Mouse (Mus musculus) heart, embryonic 14.5 days (tissue): Measurements from ENCODE around the gene Atg10. TPM values are rescaled to one million over a fixed set of nuclear protein-coding genes. Genes with fewer than 3 reads are reported as not detected.
"Not testable (repeated sequence)": the region's sequence is repeated elsewhere in the genome, so short reads cannot be mapped to it uniquely, and the experiment has no call there.

ENCODE experiments used
- ATAC-seq: fragments of 200-750 bp; cut with Nextera tagmentation; 2 replicates; pipeline ENCODE4 v1.8.0; 2017; ENCODE audit warnings: low read depth, moderate TSS enrichment; ENCODE audit not compliant: insufficient number of reproducible peaks, insufficient read depth, low FRiP score
- H3K27ac ChIP-seq, 2 experiments: fragments of 200-500 bp in 1 of 2; fragments of 300-500 bp in 1 of 2; sonication (generic) in 1 of 2; replicated peaks in 1 of 2; 2 replicates each; pipeline ENCODE4 v1.5.1; 2012 to 2014; ENCODE audit warnings: low read depth in 2 of 2, low read length in 2 of 2, control low read depth in 1 of 2, mild to moderate bottlenecking in 1 of 2, mixed read lengths in 1 of 2; ENCODE audit not compliant: control insufficient read depth in 1 of 2, insufficient read depth in 1 of 2
- H3K27me3 ChIP-seq: fragments of 300-500 bp; sonication (generic); 2 replicates; pipeline ENCODE4 v1.6.1; 2014; ENCODE audit warnings: mild to moderate bottlenecking, low read length, control low read depth; ENCODE audit not compliant: control insufficient read depth, insufficient read depth
- H3K36me3 ChIP-seq: fragments of 300-500 bp; sonication (generic); 2 replicates; pipeline ENCODE4 v1.6.1; 2014; ENCODE audit warnings: mild to moderate bottlenecking, control low read depth, low read length, mixed read lengths; ENCODE audit not compliant: control insufficient read depth, insufficient read depth
- H3K4me1 ChIP-seq, 2 experiments: fragments of 200-500 bp in 1 of 2; fragments of 300-500 bp in 1 of 2; sonication (generic) in 1 of 2; 2 replicates each; pipeline ENCODE4 v1.6.1; 2012 to 2014; ENCODE audit warnings: low read length in 2 of 2, control low read depth in 1 of 2, mixed read lengths in 1 of 2; ENCODE audit not compliant: control insufficient read depth in 2 of 2, insufficient read depth in 2 of 2
- H3K4me2 ChIP-seq: fragments of 300-500 bp; sonication (generic); 2 replicates; pipeline ENCODE4 v1.6.1; 2014; ENCODE audit warnings: mild to moderate bottlenecking, low read length
- H3K4me3 ChIP-seq, 2 experiments: fragments of 200-500 bp in 1 of 2; fragments of 300-500 bp in 1 of 2; sonication (generic) in 1 of 2; 2 replicates each; pipeline ENCODE4 v1.5.1; 2012 to 2014; ENCODE audit warnings: low read length in 2 of 2, mild to moderate bottlenecking in 2 of 2, control low read depth in 1 of 2, low read depth in 1 of 2, moderate library complexity in 1 of 2; ENCODE audit not compliant: control insufficient read depth in 1 of 2, insufficient read depth in 1 of 2
- H3K9ac ChIP-seq: fragments of 300-500 bp; sonication (generic); 2 replicates; pipeline ENCODE4 v1.6.1; 2014; ENCODE audit warnings: mild to moderate bottlenecking, low read length
- H3K9me3 ChIP-seq: fragments of 300-500 bp; sonication (generic); 2 replicates; pipeline ENCODE4 v1.6.1; 2016; ENCODE audit warnings: low read length, control low read depth; ENCODE audit not compliant: control insufficient read depth
- WGBS: fragments of 180-500 bp; shearing (Covaris S2); extraction: QIAGEN DNeasy Blood & Tissue Kit; methylation state at CpG from one replicate; pipeline ENCODE4 v1.1.7; 2014; 5-methylcytosine and 5-hydroxymethylcytosine counted together
- polyA plus RNA-seq: library from polyadenylated mRNA; unstranded; fragments of >200 nt; fragmentation: Nextera tagmentation; extraction: Ambion mirVana; gene quantifications from 2 replicates; pipeline ENCODE4 v1.2.1, GENCODE M21; 2014

Atg10 gene
- 30.7 and 36.4 TPM in 2 replicates for polyA plus RNA-seq

DNA sequence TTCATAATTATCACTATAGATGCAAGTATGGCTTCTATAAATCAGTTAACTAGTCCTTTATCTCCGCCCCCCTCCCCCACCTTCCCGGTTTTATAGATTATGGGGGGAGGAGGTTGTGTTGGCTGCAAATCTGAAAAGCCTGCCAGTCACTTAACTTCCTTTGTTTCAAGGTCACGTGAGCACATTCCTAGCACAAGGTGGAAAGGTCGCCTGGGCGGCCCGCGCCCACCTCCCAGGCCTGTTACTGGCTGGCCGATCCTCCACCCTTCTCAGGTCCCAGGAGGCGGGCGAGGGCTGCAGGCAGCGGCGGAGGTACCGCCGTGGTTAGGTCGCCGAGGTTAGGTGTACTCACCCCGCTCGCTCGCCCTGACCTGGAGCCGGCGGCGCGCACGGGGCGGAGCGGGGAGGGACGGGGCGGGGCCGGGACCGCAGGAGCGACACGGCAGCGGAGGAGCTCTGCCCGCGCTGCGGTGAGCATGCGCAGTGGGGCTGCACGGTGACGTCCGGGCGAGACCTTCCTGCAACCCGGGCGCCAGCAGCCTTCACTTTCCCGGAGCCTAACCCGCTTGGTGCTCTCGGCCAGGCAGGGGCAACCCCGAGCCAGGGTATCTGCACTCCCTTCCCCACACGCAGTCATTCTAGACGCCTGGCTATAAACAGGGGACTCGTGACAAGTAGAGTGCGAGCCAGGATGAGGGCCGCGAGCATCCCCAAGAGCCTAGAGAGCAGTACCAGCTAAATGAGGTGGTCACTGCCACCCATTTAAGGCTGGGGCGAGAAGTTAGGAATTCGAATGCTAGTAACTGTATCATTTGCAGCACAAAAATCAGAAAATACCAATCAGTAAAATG is at the start of gene Atg10:
Atg10 (minus strand) TSS at position 382 of the 851 bp plus-strand sequence.
- no peaks in the 10 kb centered on the region for H3K36me3 ChIP-seq
- no peaks in the 10 kb centered on the region for H3K9me3 ChIP-seq
- H3K4me1 ChIP-seq, result peaks cover 2 to 5% of the 10 kb centered on the region in 2 experiments; a peak in 2 of 4 replicates
- ATAC-seq, result peak; percentile 96
- H3K4me2 ChIP-seq, result peak within 1 kb of the TSS; percentile 60
- WGBS, result under 1% methylated on average over 53 of the region's 55 CpGs
- H3K27ac ChIP-seq, result peak within 1 kb of the TSS; percentile 79 to 94
- H3K27me3 ChIP-seq, result no peaks in the 10 kb centered on the region
- H3K9ac ChIP-seq, result peak within 1 kb of the TSS; percentile 70
- peak within 1 kb of the TSS; percentile 49 to 80 for H3K4me3 ChIP-seq

DNA sequence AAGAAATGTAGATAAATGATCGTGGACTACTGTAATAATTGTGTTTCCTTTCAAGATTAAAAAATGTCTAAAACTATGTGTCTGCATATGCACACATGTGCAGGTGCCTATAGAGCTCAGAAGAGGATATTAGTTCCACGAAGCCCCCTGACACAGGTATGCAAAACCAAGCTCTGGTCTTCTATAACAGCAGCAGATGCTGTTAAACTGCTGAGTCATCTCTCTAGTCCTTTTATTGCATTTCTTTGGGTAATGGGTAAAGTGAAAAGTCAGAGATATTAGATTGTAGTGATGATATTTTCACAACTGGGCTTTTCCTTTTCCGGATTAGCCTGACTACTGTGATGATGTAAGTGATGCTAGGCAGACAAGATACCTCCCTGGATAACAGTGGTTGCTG is 28.6 kb upstream of the Atg10 start:
- no peak for ATAC-seq
- Histone ChIP-seq H3K27ac (no peak overlapping the region), H3K4me2 (no peak overlapping the region), H3K9me3 (no peaks in the 10 kb centered on the region), H3K27me3 (no peaks in the 10 kb centered on the region), H3K4me3 (no peak overlapping the region), H3K36me3 (no peaks in the 10 kb centered on the region), H3K4me1 (no peaks in the 10 kb centered on the region), H3K9ac (no peak overlapping the region)
- 85% methylated on average over 3 of the region's 3 CpGs for WGBS

DNA sequence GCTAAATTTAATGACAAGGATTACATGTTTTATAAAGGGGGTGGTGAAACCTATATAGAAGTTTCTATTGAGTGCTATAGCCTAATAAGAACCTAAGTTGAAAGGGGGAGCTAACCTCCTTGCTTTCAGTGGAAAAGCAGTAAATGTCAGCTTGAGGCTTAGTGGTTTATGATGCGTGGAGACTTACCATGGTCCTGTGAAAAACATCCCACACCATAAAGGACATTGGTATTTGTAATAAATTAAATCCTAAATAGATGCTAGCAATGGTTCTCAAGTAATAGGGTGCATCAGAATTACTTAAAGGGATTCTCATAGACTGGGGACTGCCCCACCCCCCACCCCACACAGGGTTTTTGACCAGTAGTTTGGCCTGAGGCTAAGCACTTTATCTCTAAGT is 27.9 kb upstream of the Atg10 start:
- 90% methylated on average over 1 of the region's 1 CpGs for whole genome bisulfite sequencing

DNA sequence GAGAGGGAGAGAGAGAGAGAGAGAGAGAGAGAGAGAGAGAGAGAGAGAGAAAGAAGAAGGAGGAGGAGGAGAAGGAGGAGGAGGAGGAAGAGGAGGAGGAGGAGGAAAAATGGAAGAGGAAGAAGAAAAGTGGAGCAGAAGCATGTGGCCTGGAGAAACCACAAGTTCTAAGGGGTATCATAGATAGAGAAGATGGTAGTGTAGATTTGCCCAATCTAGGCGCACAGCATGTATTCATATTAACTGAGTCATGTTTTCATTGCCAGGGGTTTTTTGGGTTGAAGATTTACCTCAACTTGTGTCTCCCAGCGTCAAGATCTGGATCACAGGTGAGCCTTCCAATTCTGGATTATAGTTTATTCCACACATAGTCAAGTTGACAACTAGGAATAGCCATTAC is 26.3 kb upstream of the Atg10 start:
- H3K27ac ChIP-seq, ATAC-seq, H3K4me3 ChIP-seq, H3K4me1 ChIP-seq, H3K9ac ChIP-seq, H3K36me3 ChIP-seq, H3K9me3 ChIP-seq, H3K4me2 ChIP-seq, H3K27me3 ChIP-seq: not testable (repeated sequence)
- 92% methylated on average over 2 of the region's 2 CpGs for WGBS

More for the DNA sequence above, 27.9 kb upstream of the Atg10 start:
- Histone ChIP-seq H3K4me3 (no peak overlapping the region), H3K4me1 (no peaks in the 10 kb centered on the region), H3K27ac (no peak overlapping the region), H3K9ac (no peak overlapping the region), H3K9me3 (no peaks in the 10 kb centered on the region), H3K27me3 (no peaks in the 10 kb centered on the region), H3K36me3 (no peaks in the 10 kb centered on the region), H3K4me2 (no peak overlapping the region)
- no peak for ATAC-seq

DNA sequence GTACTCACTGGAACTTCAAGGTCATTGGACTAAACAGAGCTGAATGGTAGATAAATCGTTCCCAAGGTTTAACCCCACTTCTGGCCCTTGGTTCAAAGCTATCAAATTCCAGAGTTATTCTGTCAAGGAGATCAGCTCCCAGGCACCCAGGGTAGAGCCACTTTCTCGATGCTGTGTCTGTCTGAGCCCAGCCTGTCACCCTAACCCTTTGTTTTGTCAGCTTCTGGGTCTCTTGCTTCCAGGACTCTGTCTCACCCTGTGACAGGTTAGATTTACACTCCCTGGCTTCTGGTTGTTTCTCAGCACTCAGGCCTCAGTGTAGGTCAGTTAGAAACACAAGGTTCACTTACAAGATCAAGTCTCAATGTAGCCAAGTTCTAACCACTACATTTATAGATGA is 22.7 kb upstream of the Atg10 start:
- no peak overlapping the region for H3K9ac ChIP-seq
- no peak overlapping the region for H3K4me2 ChIP-seq
- no peaks in the 10 kb centered on the region for H3K36me3 ChIP-seq
- no peaks in the 10 kb centered on the region for H3K9me3 ChIP-seq
- no peak overlapping the region for H3K27ac ChIP-seq
- ATAC-seq, result no peak
- WGBS, result 33% methylated on average over 2 of the region's 2 CpGs
- no peaks in the 10 kb centered on the region for H3K4me1 ChIP-seq
- no peaks in the 10 kb centered on the region for H3K27me3 ChIP-seq
- no peak overlapping the region for H3K4me3 ChIP-seq

DNA sequence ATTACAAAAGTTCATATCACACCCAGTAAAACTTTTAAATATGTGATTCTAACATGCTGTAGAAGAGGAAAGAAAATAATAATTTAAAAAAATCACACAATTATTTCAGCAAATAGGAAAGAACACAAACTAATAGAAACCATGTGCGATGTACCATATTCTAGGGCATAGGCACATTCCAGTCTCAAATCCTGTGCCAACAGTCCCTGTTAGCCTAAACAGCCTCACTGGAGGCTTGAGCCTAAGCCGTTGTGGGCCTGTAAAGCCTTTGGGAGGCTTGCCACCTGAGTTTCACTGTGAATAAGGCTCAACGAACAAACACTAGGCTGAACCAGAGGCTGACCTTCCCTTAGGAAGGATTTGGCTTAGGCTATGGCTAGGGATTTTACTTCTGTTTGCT is 14.2 kb upstream of the Atg10 start:
- Histone ChIP-seq H3K27ac (no peak overlapping the region), H3K4me3 (no peak overlapping the region), H3K9me3 (no peaks in the 10 kb centered on the region), H3K4me2 (no peak overlapping the region), H3K36me3 (no peaks in the 10 kb centered on the region), H3K9ac (no peak overlapping the region), H3K4me1 (no peaks in the 10 kb centered on the region), H3K27me3 (no peaks in the 10 kb centered on the region)
- ATAC-seq, result no peak
- 79% methylated on average over 3 of the region's 3 CpGs for WGBS

DNA sequence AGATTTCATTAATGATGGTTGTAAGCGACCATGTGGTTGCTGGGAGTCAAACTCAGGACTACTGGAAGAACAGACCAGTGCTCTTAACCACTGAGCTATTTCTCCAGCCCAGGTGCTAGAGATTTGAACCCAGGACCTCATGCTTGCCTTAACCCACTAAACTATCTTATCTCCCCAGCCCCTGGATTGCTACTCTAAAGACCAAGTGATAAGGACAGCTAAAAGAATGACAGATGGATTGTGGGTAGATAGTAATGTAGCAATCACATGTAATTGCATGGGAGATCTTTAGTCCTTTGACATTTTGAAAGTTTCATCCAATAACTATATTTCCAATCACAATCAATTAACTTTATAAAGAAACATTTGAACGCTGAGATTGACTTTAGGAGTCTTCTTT is 13.1 kb upstream of the Atg10 start:
- H3K4me3 ChIP-seq, result no peak overlapping the region
- no peak for ATAC-seq
- WGBS, result 76% methylated on average over 2 of the region's 2 CpGs
- no peaks in the 10 kb centered on the region for H3K9me3 ChIP-seq
- H3K36me3 ChIP-seq, result no peaks in the 10 kb centered on the region
- no peaks in the 10 kb centered on the region for H3K4me1 ChIP-seq
- H3K4me2 ChIP-seq, result no peak overlapping the region
- no peak overlapping the region for H3K9ac ChIP-seq
- H3K27me3 ChIP-seq, result no peaks in the 10 kb centered on the region
- no peak overlapping the region for H3K27ac ChIP-seq
